14 mouse cellular contexts compared by ENCODE assay signal in genomic region chr17:62570101-62570500, GRCm38 (mm10).
DNase-seq lines count a peak whose midpoint lies in the region.
"Had no signal": no experiment of that assay in that cellular context is flagged by ENCODE, and none has a peak within 500 bp of the region (broad histone marks: within the 10 kb centered on the region; RNA-seq: fewer than 3 reads in every experiment).

No protein-coding gene starts in this region.

- DNase-seq in frontal cortex, adult 2 months (ENCODE audit: extremely low spot score in 1 of 2, low spot score in 1 of 2): peak; percentile 46 to 71
- DNase-seq in frontal cortex, postnatal 14 days (ENCODE audit: low spot score in 2 of 2): no peak
- peak; percentile 26 for DNase-seq in layer of hippocampus, adult 9-11 months
- DNase-seq in layer of hippocampus, postnatal 36 days: no peak
- DNase-seq in right cerebral cortex, adult 18-20 months: peak; percentile 56
- DNase-seq in right cerebral cortex, postnatal 10 days (ENCODE audit: low spot score in 2 of 2): no peak
- DNase-seq in telencephalon, adult 2 months (ENCODE audit: low read depth, low spot score): peak; percentile 58
- no peak for DNase-seq in thymus, postnatal 0 days (ENCODE audit: low spot score)
- DNase-seq: adrenal gland, postnatal 36 days; cerebellum, adult 2 months; cerebellum, postnatal 14 days; kidney, adult 8-10 months; kidney, postnatal 4 days; thymus, postnatal 14 days had no signal

Comparison
In these comparisons a context has a peak if more than half of its experiments do, and no peak if none do; other contexts are left out.
1. DNase-seq: peak in frontal cortex, adult 2 months (2 of 2), layer of hippocampus, adult 9-11 months (single experiment), right cerebral cortex, adult 18-20 months (single experiment) and telencephalon, adult 2 months (single experiment); none in frontal cortex, postnatal 14 days (0 of 2), layer of hippocampus, postnatal 36 days (0 of 2), right cerebral cortex, postnatal 10 days (0 of 2) and thymus, postnatal 0 days (single experiment).